Mouse (Mus musculus) hindbrain, embryonic 14.5 days (tissue): ENCODE measurements around the gene Klhl40. TPM values are rescaled to one million over a fixed set of nuclear protein-coding genes. Genes with fewer than 3 reads are reported as not detected.

Source experiments
- ATAC-seq: fragments of 200-750 bp; cut with Nextera tagmentation; 2 replicates; pipeline ENCODE4 v1.8.0; 2017; ENCODE audit warnings: moderate number of reproducible peaks, mild to moderate bottlenecking, moderate TSS enrichment, moderate library complexity; ENCODE audit not compliant: low FRiP score
- DNase-seq: peaks from one replicate; pipeline ENCODE4 v3.0.0-alpha.2; 2015; ENCODE audit warnings: low spot score
- H3K27ac ChIP-seq: fragments of 300-500 bp; sonication (generic); 2 replicates; pipeline ENCODE4 v1.5.1; 2014; ENCODE audit warnings: mild to moderate bottlenecking, moderate library complexity
- H3K27me3 ChIP-seq: fragments of 300-500 bp; sonication (generic); 2 replicates; pipeline ENCODE4 v1.6.1; 2014; ENCODE audit warnings: mild to moderate bottlenecking, low read length, mixed read lengths; ENCODE audit not compliant: control insufficient read depth, insufficient read depth
- H3K36me3 ChIP-seq: fragments of 300-500 bp; sonication (generic); replicated peaks from 2 replicates; pipeline ENCODE4 v1.6.1; 2014; ENCODE audit not compliant: control insufficient read depth, insufficient read depth
- H3K4me1 ChIP-seq: fragments of 300-500 bp; sonication (generic); replicated peaks from 2 replicates; pipeline ENCODE4 v1.6.1; 2014; ENCODE audit warnings: antibody characterized with exemption, low read length, mixed read lengths; ENCODE audit not compliant: control insufficient read depth, insufficient read depth
- H3K4me2 ChIP-seq: fragments of 300-500 bp; sonication (generic); replicated peaks from 2 replicates; pipeline ENCODE4 v1.6.1; 2014; ENCODE audit warnings: mild to moderate bottlenecking, moderate library complexity
- H3K4me3 ChIP-seq: fragments of 300-500 bp; sonication (generic); replicated peaks from 2 replicates; pipeline ENCODE4 v1.5.1; 2014; ENCODE audit warnings: mild to moderate bottlenecking, low read length
- H3K9ac ChIP-seq: fragments of 300-500 bp; sonication (generic); 2 replicates; pipeline ENCODE4 v1.6.1; 2014
- H3K9me3 ChIP-seq: fragments of 300-500 bp; sonication (generic); 2 replicates; pipeline ENCODE4 v1.6.1; 2016; ENCODE audit warnings: low read length; ENCODE audit not compliant: control insufficient read depth
- WGBS: fragments of 180-500 bp; shearing (Covaris S2); extraction: QIAGEN DNeasy Blood & Tissue Kit; methylation state at CpG from one replicate; pipeline ENCODE4 v1.1.7; 2014; 5-methylcytosine and 5-hydroxymethylcytosine counted together
- polyA plus RNA-seq: library from polyadenylated mRNA; unstranded; fragments of >200 nt; fragmentation: Nextera tagmentation; extraction: Ambion mirVana; gene quantifications from 2 replicates; pipeline ENCODE4 v1.2.1, GENCODE M21; 2014

Klhl40 gene
- polyA plus RNA-seq, 1 experiment from 2014 or later, result 2.3 TPM

DNA sequence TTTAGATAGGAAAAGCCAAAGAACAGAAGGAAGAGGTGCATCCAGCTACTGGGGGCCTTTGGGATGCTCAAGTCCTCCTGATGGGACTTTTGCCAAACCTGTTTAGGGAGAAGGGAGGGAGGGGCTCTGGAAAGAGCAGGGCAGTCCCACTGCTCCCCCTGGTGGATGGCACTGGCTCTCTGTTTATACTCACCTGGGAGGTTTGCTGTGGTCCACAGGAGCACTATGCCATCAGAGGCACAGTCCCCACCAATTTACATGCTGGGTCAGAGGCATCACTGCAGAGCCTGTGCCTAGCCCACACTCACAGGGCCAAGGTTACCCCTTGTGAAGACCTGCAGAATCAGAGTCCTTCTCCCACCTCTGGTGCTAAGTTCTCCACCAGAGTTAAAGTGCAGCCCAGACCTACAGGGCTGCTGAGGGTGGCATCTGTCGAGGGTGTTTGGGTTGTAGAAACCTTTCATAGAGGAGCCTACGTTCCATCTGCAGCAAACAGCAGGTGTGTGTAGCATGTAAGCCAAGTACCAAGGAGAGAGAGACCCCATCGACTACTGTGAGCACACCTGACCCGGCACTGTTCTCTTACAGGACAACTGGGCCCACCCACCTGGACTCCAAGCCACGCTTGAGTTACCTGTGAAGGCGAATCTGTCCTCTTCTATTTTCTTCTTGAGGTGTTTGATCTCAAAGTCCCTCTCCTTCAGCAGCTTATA is 53.0 kb downstream of the Klhl40 start:
- H3K9me3 ChIP-seq, result no peaks in the 10 kb centered on the region
- H3K27me3 ChIP-seq, result no peaks in the 10 kb centered on the region
- H3K27ac ChIP-seq, result no peak overlapping the region
- 79% methylated on average over 6 of the region's 6 CpGs for WGBS
- H3K4me3 ChIP-seq, result no peak overlapping the region
- H3K4me1 ChIP-seq, result no peaks in the 10 kb centered on the region
- no peak overlapping the region for H3K9ac ChIP-seq
- H3K36me3 ChIP-seq, result no peaks in the 10 kb centered on the region
- ATAC-seq (no peak; the same call in 1 of the 2 replicates), DNase-seq (no peak)
- no peak overlapping the region for H3K4me2 ChIP-seq

DNA sequence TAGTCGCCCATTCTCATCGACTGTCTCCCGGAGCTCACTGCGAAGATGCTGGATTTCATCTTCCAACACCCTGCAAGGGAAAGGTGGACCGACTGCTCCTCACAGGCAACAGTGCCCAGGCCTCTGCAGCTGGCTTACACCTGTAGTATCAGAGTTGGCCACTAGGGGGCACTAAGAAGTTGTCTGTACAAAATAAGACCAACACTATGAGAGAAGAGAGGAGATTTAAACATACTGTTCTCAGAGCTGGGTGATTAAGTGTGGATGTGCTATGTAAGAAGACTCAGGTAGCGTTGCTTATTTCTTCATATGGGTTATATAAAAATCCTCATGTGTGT is 53.5 kb downstream of the Klhl40 start:
- DNase-seq, result peak; percentile 95
- Histone ChIP-seq H3K27ac (no peak overlapping the region), H3K9me3 (no peaks in the 10 kb centered on the region), H3K36me3 (no peaks in the 10 kb centered on the region), H3K4me2 (no peak overlapping the region), H3K4me1 (no peaks in the 10 kb centered on the region), H3K9ac (no peak overlapping the region), H3K27me3 (no peaks in the 10 kb centered on the region), H3K4me3 (no peak overlapping the region)
- ATAC-seq, result peak; percentile 45; the same call in 1 of the 2 replicates
- 33% methylated on average over 6 of the region's 6 CpGs for WGBS

Other genes starting within 250 kb of the Klhl40 start
- 0.22 and 0.32 TPM in 2 replicates for gene Lyzl4, start 135.5 kb upstream of the Klhl40 start, polyA plus RNA-seq
- 0.40 and 0.59 TPM in 2 replicates for gene Vipr1, start 134.9 kb upstream of the Klhl40 start, polyA plus RNA-seq
- 21.6 and 26.5 TPM in 2 replicates for gene Sec22c, start 72.1 kb upstream of the Klhl40 start, polyA plus RNA-seq
- gene Ss18l2, start 67.3 kb upstream of the Klhl40 start, polyA plus RNA-seq, result 171 and 213 TPM in 2 replicates
- gene Nktr, start 58.4 kb upstream of the Klhl40 start, polyA plus RNA-seq, result 56.2 and 64.1 TPM in 2 replicates
- 19.1 and 21.5 TPM in 2 replicates for gene Zfp651, start 18.3 kb upstream of the Klhl40 start, polyA plus RNA-seq
- 0.31 TPM in 1 of 2 replicates, not detected in the other for gene Hhatl, start 14.9 kb downstream of the Klhl40 start, polyA plus RNA-seq
- gene Ccdc13, start 61.9 kb downstream of the Klhl40 start, polyA plus RNA-seq, result 1.9 and 2.2 TPM in 2 replicates
- 146 and 158 TPM in 2 replicates for gene Higd1a, start 80.8 kb downstream of the Klhl40 start, polyA plus RNA-seq
- 2.4 and 4.1 TPM in 2 replicates for gene Ackr2, start 120.7 kb downstream of the Klhl40 start, polyA plus RNA-seq
- not detected in 2 replicates for gene Cyp8b1, start 138.7 kb downstream of the Klhl40 start, polyA plus RNA-seq
- 1.7 TPM in 2 replicates for gene Fam198a, start 173.4 kb downstream of the Klhl40 start, polyA plus RNA-seq
- 28.6 and 29.4 TPM in 2 replicates for gene Pomgnt2, start 219.5 kb downstream of the Klhl40 start, polyA plus RNA-seq